Mouse (Mus musculus): ENCODE measurements at regions not wholly inside any gene's neighbourhood (a gene's known extent, or its start where the extent isn't known, plus 50 kb on each side); places are given as distances from the start of the nearest gene placed in this dataset.

DNA sequence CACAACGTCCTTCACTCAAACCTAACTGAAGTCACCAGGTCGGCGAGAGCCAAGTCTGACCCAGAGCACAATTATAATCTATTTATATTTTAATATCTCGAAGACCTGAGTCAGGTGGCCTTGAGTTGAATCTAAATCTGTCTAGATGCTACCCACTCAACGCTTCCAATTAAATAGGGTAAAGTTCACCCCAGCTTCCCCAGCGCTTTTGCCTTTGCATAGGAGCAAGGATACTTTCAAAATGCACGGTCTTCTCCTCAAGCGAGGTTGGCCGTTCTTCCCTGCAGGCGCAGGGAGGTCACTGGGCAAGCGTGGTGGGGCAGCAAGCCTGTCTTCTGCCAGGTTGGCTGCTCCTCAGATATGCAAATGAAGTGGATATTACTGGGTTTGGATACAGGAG lies 194.6 kb upstream of the Prox1 start:
- Histone ChIP-seq H3K36me3 (no peaks in the 10 kb centered on the region), H3K27me3 (peaks cover 52% of the 10 kb centered on the region), H3K4me3 (replicated peaks) (no peak overlapping the region), H3K9me3 (no peaks in the 10 kb centered on the region), H3K27ac (no peak overlapping the region), H3K4me2 (no peak overlapping the region), H3K4me1 (replicated peaks) (no peaks in the 10 kb centered on the region), H3K9ac (replicated peaks) (no peak overlapping the region)
- no peak for ATAC-seq (ENCODE audit: insufficient number of reproducible peaks, insufficient read depth, low FRiP score, low TSS enrichment, low read depth)
- WGBS = 89% methylated on average over 11 of the region's 11 CpGs

DNA sequence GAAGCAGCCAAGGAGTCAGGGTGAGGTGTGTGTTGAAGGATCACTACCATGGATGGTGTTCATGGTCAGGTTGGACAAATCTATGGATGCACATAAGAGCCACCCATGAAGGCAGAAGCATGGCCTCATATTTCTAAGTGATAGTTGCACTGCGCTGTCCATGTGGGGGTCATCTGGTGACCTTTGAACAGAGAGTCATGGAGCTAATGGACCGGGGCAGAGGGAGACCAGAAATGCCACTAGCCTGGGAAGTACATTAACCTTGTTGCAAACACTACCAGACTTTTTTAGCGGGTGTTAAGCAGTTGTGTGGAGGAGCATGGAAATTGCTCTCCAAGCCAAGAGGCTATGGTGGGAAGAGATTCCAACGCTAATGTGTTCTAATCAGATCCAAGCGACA lies 190.1 kb upstream of the Prox1 start:
- no peaks in the 10 kb centered on the region for H3K4me1 ChIP-seq (replicated peaks)

DNA sequence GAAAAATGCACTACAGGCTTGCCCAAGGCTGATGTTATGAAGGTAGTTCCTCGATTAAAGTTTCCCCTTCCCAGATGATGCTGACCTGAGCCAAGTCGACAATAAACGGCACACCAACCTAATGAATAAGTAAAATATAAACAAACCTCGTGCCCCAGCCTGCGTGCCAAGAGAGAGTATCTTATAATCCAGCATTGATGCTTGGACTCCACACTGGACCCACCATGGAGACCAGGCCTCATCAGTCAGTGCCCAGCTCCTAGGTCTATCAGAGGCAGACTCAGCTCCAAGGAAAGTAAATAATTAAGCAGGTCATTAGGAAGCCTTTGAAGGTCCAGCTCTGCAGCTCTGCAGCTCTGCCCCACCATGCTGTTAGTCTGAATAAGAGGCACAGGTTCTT lies 187.3 kb upstream of the Prox1 start:
- peaks cover 75% of the 10 kb centered on the region for H3K27me3 ChIP-seq
- 70% methylated on average over 5 of the region's 5 CpGs for WGBS

More for the DNA sequence above, 190.1 kb upstream of the Prox1 start:
- Histone ChIP-seq H3K4me3 (replicated peaks) (no peak overlapping the region), H3K9me3 (no peaks in the 10 kb centered on the region), H3K27me3 (peaks cover 66% of the 10 kb centered on the region), H3K4me2 (no peak overlapping the region), H3K36me3 (no peaks in the 10 kb centered on the region), H3K27ac (no peak overlapping the region), H3K9ac (replicated peaks) (no peak overlapping the region)
- 85% methylated on average over 5 of the region's 5 CpGs for WGBS
- ATAC-seq (ENCODE audit: insufficient number of reproducible peaks, insufficient read depth, low FRiP score, low TSS enrichment, low read depth) = no peak

DNA sequence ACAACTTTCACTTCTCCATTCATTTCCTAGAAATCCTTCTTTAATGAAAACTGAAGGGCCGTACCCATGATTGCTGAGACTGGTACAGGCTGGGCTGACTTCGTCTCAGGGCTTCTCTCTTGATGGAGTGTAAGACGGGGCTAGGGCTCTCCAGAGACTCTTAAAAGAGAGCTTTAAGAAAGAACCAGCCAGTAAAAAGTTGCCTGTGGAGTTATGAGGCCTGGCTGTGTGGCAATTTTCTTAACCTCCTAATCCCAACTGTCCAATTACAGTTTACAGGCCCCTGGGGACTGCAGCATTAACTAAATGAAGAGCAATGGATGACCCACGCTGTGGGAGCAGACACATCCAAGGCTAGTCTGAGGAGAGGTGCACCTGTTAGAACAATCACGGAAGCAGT lies 177.1 kb upstream of the Prox1 start:
- Histone ChIP-seq H3K9me3 (no peaks in the 10 kb centered on the region), H3K4me3 (replicated peaks) (no peak overlapping the region), H3K4me2 (peak overlapping the region; percentile 17; the same call in 1 of the 2 replicates), H3K36me3 (no peaks in the 10 kb centered on the region), H3K27ac (no peak overlapping the region), H3K27me3 (peaks cover 82% of the 10 kb centered on the region), H3K9ac (replicated peaks) (no peak overlapping the region), H3K4me1 (replicated peaks) (peaks cover 30% of the 10 kb centered on the region)
- WGBS = 20% methylated on average over 5 of the region's 5 CpGs
- peak; percentile 88 for ATAC-seq (ENCODE audit: insufficient number of reproducible peaks, insufficient read depth, low FRiP score, low TSS enrichment, low read depth)

More for the DNA sequence above, 187.3 kb upstream of the Prox1 start:
- H3K4me1 ChIP-seq (replicated peaks) = no peaks in the 10 kb centered on the region
- no peak overlapping the region for H3K4me2 ChIP-seq
- no peak overlapping the region for H3K27ac ChIP-seq
- H3K36me3 ChIP-seq = no peaks in the 10 kb centered on the region
- no peak overlapping the region for H3K9ac ChIP-seq (replicated peaks)
- ATAC-seq (ENCODE audit: insufficient number of reproducible peaks, insufficient read depth, low FRiP score, low TSS enrichment, low read depth) = no peak
- no peak overlapping the region for H3K4me3 ChIP-seq (replicated peaks)
- H3K9me3 ChIP-seq = no peaks in the 10 kb centered on the region

DNA sequence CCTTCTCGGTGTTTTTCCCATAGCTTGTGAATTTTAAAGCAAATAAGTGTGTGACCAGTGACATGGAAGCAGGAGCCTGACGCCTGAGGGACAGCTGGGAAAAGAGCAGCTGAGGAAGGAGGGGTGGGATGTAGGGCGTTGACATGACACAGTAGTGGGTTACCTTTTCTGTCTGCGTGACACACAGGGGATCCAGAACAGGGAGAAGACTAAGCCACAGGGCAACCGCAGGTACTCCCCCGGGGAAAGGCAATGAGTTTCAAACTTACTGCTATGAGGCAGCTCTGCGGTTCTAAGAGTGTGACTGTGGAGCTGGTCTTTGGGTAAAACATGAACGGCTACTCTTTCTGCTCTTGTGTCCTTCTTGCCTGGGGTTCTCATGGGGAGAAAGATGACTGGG lies 170.2 kb upstream of the Prox1 start:
- H3K36me3 ChIP-seq = no peaks in the 10 kb centered on the region
- no peaks in the 10 kb centered on the region for H3K9me3 ChIP-seq
- 70% methylated on average over 8 of the region's 8 CpGs for WGBS
- peaks cover 7% of the 10 kb centered on the region; the same call in 1 of the 2 replicates for H3K4me1 ChIP-seq (replicated peaks)
- no peak overlapping the region for H3K9ac ChIP-seq (replicated peaks)
- H3K27me3 ChIP-seq = peaks cover 94% of the 10 kb centered on the region
- no peak overlapping the region for H3K4me3 ChIP-seq (replicated peaks)
- H3K27ac ChIP-seq = no peak overlapping the region
- ATAC-seq (ENCODE audit: insufficient number of reproducible peaks, insufficient read depth, low FRiP score, low TSS enrichment, low read depth) = no peak
- H3K4me2 ChIP-seq = no peak overlapping the region

DNA sequence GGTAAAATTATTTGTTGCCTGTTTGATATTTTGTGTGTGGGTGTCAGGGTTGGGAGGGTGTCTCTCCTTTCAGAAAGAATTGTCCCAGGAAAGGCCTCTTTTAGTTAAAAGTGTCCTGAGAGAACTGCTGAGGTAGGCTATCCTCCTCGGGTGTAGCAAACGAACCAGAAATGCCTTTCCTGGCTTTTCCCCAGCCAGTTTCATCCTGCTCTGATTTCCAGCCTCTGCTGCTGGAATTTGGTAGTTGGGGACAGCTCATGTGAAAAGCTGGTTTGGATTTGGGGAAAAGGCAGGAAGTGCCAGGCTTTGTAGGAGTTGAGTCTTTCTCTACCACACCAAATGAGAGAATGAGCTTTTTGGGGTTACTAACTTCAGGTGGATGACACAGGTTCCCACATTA lies 164.0 kb upstream of the Prox1 start:
- Histone ChIP-seq H3K9ac (replicated peaks) (no peak overlapping the region), H3K9me3 (no peaks in the 10 kb centered on the region), H3K4me1 (replicated peaks) (no peaks in the 10 kb centered on the region), H3K36me3 (no peaks in the 10 kb centered on the region), H3K4me2 (no peak overlapping the region), H3K27me3 (peaks cover 89% of the 10 kb centered on the region), H3K4me3 (replicated peaks) (no peak overlapping the region), H3K27ac (no peak overlapping the region)
- 7% methylated on average over 2 of the region's 2 CpGs for WGBS
- ATAC-seq (ENCODE audit: insufficient number of reproducible peaks, insufficient read depth, low FRiP score, low TSS enrichment, low read depth) = no peak

DNA sequence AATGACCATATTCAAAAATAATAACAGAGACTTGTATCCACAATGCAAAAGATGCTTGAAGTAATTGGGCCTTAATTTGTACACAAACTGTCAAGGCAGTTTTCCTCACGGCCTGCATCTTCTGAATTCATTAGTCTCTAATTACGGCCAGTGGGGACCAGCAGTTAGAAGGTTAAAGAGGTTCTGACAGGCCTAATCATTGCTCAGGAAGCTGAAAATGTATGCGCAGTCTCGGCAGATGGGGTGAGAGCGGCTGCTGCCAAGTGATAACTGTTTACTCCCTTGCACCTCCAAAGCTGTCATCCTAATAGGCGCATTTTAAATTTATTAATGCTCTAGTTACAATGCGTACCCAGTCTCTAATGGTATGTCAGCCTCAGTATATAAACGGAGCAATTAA lies 163.5 kb upstream of the Prox1 start:
- Histone ChIP-seq H3K9me3 (no peaks in the 10 kb centered on the region), H3K27ac (no peak overlapping the region), H3K36me3 (no peaks in the 10 kb centered on the region), H3K4me1 (replicated peaks) (no peaks in the 10 kb centered on the region), H3K4me2 (no peak overlapping the region), H3K4me3 (replicated peaks) (no peak overlapping the region), H3K9ac (replicated peaks) (no peak overlapping the region), H3K27me3 (peaks cover 84% of the 10 kb centered on the region)
- 27% methylated on average over 8 of the region's 8 CpGs for WGBS
- no peak for ATAC-seq (ENCODE audit: insufficient number of reproducible peaks, insufficient read depth, low FRiP score, low TSS enrichment, low read depth)

DNA sequence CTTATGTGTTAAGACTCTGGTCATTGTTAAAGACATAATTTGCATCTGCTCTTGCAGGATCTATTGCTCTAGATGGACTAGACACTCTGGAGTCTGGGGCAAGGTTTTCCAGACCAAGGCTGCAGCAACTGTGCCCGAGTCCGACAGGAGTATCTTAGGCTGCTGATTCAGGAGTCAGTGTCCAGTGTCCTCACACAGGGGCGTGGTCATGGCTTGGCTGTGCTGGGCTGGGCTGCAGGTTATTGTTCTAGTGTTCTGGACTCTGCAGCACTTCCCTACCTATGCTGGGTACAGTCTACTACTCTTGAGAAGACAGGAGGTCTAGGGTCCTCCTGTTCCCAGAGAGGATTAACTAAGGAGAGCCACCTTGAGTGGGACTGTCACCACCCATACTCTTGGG lies 161.5 kb upstream of the Prox1 start:
- H3K9ac ChIP-seq (replicated peaks) = no peak overlapping the region
- H3K27me3 ChIP-seq = peaks cover 85% of the 10 kb centered on the region
- H3K4me1 ChIP-seq (replicated peaks) = no peaks in the 10 kb centered on the region
- 76% methylated on average over 3 of the region's 3 CpGs for WGBS
- no peaks in the 10 kb centered on the region for H3K36me3 ChIP-seq
- H3K27ac ChIP-seq = no peak overlapping the region
- no peak for ATAC-seq (ENCODE audit: insufficient number of reproducible peaks, insufficient read depth, low FRiP score, low TSS enrichment, low read depth)
- no peak overlapping the region for H3K4me3 ChIP-seq (replicated peaks)
- no peak overlapping the region for H3K4me2 ChIP-seq
- 0 out of 2 replicates have a peak, but pooled peaks cover 3% of the 10 kb centered on the region for H3K9me3 ChIP-seq

DNA sequence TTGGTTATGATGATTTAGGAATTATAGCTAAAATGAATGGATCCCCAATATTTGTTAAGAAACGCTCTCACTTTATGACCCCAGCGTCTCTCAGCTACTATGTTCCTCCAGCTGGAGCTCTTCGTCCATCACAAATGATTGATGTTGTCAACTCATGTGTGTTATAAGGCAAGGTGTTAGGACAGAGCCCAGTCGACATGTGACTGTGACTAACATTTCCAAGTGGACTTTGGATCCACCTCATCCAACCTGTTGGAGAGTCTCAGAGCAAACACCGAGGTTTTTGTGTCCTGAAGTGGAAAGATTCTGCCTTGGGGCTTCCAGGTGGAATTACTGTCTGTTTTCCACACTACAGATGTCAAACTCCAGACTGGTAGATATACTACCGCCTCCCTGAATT lies 154.0 kb upstream of the Prox1 start:
- no peaks in the 10 kb centered on the region for H3K36me3 ChIP-seq
- no peaks in the 10 kb centered on the region for H3K4me1 ChIP-seq (replicated peaks)
- peaks cover 53% of the 10 kb centered on the region for H3K27me3 ChIP-seq
- H3K4me2 ChIP-seq = no peak overlapping the region
- no peak overlapping the region for H3K9ac ChIP-seq (replicated peaks)
- WGBS = 82% methylated on average over 6 of the region's 6 CpGs
- H3K4me3 ChIP-seq (replicated peaks) = no peak overlapping the region
- H3K27ac ChIP-seq = no peak overlapping the region
- 0 out of 2 replicates have a peak, but pooled peaks cover 3% of the 10 kb centered on the region for H3K9me3 ChIP-seq
- ATAC-seq (ENCODE audit: insufficient number of reproducible peaks, insufficient read depth, low FRiP score, low TSS enrichment, low read depth) = no peak

DNA sequence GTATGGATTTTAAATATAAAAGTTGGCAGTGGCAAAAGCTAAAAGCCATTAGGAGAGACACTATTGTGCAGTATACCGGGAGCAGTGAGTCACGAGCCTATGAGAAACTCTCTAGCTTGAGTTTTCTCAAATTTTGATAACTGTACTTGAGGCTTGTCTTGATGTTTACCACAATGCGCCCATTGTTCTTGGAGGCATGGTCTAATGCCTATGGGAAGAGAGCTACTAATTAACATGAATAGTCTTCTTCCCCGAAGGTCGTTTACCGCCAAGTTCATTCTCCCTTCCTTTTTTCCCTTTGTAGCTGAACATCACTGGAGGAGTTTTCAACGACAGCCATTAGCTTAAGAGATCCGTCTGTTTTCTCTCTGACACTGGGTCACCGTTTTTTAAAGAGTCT lies 153.2 kb upstream of the Prox1 start:
- Histone ChIP-seq H3K27ac (no peak overlapping the region), H3K36me3 (no peaks in the 10 kb centered on the region), H3K4me1 (replicated peaks) (no peaks in the 10 kb centered on the region), H3K9me3 (0 out of 2 replicates have a peak, but pooled peaks cover 3% of the 10 kb centered on the region), H3K9ac (replicated peaks) (no peak overlapping the region), H3K27me3 (peaks cover 52% of the 10 kb centered on the region), H3K4me2 (no peak overlapping the region), H3K4me3 (replicated peaks) (no peak overlapping the region)
- ATAC-seq (ENCODE audit: insufficient number of reproducible peaks, insufficient read depth, low FRiP score, low TSS enrichment, low read depth) = no peak
- 71% methylated on average over 9 of the region's 9 CpGs for WGBS

DNA sequence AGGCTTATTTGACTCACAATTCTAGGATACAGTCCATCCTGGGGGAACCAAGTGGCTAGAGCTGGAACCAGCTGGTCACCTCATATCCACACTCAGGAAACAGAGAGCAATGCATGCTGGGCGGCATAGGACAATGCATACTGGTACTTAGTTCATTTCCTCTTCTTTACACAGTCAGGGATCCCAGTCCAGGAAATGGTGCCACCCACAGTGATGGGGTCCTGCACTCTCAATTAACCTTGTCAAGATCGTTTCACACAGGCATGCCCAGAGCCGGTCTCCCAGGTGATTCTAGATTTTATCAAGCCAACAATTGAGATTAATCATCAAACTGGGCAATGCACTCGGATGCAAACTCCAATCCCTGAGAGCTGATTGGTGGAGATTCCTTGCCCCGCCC lies 145.7 kb upstream of the Prox1 start:
- Histone ChIP-seq H3K4me1 (replicated peaks) (no peaks in the 10 kb centered on the region), H3K4me3 (replicated peaks) (no peak overlapping the region), H3K27ac (no peak overlapping the region), H3K27me3 (peaks cover 22% of the 10 kb centered on the region), H3K36me3 (no peaks in the 10 kb centered on the region), H3K9ac (replicated peaks) (no peak overlapping the region), H3K4me2 (no peak overlapping the region), H3K9me3 (no peaks in the 10 kb centered on the region)
- WGBS = 68% methylated on average over 5 of the region's 5 CpGs
- no peak for ATAC-seq (ENCODE audit: insufficient number of reproducible peaks, insufficient read depth, low FRiP score, low TSS enrichment, low read depth)

DNA sequence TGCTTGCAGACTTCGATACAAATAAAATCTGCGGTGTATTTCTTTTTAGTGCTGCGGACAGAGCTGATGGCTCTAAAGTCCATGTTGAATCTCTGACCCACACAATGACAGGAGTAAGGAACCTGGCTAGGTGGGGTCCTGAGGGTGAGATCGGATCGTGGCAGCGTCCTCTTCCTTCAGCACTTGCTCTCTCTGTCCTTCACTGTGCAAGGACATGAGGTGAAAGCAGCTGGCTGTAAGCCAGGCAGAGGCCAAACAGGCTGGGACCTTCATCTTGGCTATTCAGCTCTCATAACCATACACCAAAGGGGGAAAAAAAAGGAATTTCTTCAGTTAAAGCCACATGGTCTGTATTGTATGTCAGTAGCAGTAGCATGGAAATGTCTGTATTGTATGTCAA lies 139.3 kb upstream of the Prox1 start:
- peaks cover 15% of the 10 kb centered on the region for H3K27me3 ChIP-seq
- WGBS = 91% methylated on average over 6 of the region's 6 CpGs
- H3K4me2 ChIP-seq = no peak overlapping the region
- H3K36me3 ChIP-seq = no peaks in the 10 kb centered on the region
- no peak overlapping the region for H3K27ac ChIP-seq
- ATAC-seq (ENCODE audit: insufficient number of reproducible peaks, insufficient read depth, low FRiP score, low TSS enrichment, low read depth) = no peak
- H3K4me1 ChIP-seq (replicated peaks) = no peaks in the 10 kb centered on the region
- H3K4me3 ChIP-seq (replicated peaks) = no peak overlapping the region
- no peak overlapping the region for H3K9ac ChIP-seq (replicated peaks)
- H3K9me3 ChIP-seq = no peaks in the 10 kb centered on the region
